Comparison of ENCODE assay signal across 8 mouse cellular contexts in genomic region chr13:69738461-69738971, GRCm38 (mm10). TPM values are rescaled to one million over a fixed set of nuclear protein-coding genes. Genes with fewer than 3 reads are reported as not detected.
DNase-seq lines count a peak whose midpoint lies in the region; ATAC-seq and TF ChIP-seq lines count a peak whose summit lies in the region.

No protein-coding gene starts in this region.

- H3K4me2 ChIP-seq in midbrain, embryonic 12.5 days (replicated peaks), result peak overlapping the region; percentile 89

- H3K9me3 ChIP-seq in G1E (replicated peaks), result peaks cover 64% of the 10 kb centered on the region
- H3K9me3 ChIP-seq in midbrain, embryonic 12.5 days, result no peaks in the 10 kb centered on the region

- H3K4me3 ChIP-seq in G1E (ENCODE audit: low read depth, low read length), result peak overlapping the region; percentile 35; the same call in 1 of the 2 replicates
- H3K4me3 ChIP-seq in midbrain, embryonic 12.5 days, result peak overlapping the region; percentile 75

- 2% methylated on average over 40 of the region's 40 CpGs for WGBS in midbrain, embryonic 12.5 days

- no peak for TF ChIP-seq CTCF in G1E (IDR thresholded peaks at IDR 0.05; ENCODE audit: low read depth, low read length)

- peak overlapping the region; percentile 82 for H3K9ac ChIP-seq in midbrain, embryonic 12.5 days (replicated peaks)

- H3K36me3 ChIP-seq in G1E (replicated peaks), result no peaks in the 10 kb centered on the region
- H3K36me3 ChIP-seq in midbrain, embryonic 12.5 days, result no peaks in the 10 kb centered on the region

- intact Hi-C loops in heart, postnatal 14 days (cut with DNase I), result no loop called here

- no peak for ATAC-seq in G1E (ENCODE audit: extremely low read depth, insufficient number of reproducible peaks, low FRiP score, poor library complexity, severe bottlenecking)
- ATAC-seq in midbrain, embryonic 12.5 days (ENCODE audit: low FRiP score, low read depth), result peak; percentile 13; the same call in 1 of the 2 replicates

- DNase-seq in gastrocnemius, adult 18-20 months (ENCODE audit: low spot score), result peak; percentile 2
- no peak for DNase-seq in gastrocnemius, postnatal 25 days
- DNase-seq in G1E (ENCODE audit: low spot score), result no peak
- DNase-seq in embryo, embryonic 11 days, result peak; percentile 61
- peak; percentile 5 to 7 for DNase-seq in heart, postnatal 14 days
- peak; percentile 52 to 65 for DNase-seq in kidney, postnatal 4 days
- DNase-seq in testis, postnatal 10 days (ENCODE audit: low spot score), result peak; percentile 48

- no peaks in the 10 kb centered on the region; the same call in 1 of the 2 replicates for H3K27me3 ChIP-seq in G1E (ENCODE audit: insufficient read depth, low read length)
- H3K27me3 ChIP-seq in midbrain, embryonic 12.5 days, result peaks cover 56% of the 10 kb centered on the region

- H3K4me1 ChIP-seq in G1E (ENCODE audit: insufficient read depth, low read depth, low read length), result no peaks in the 10 kb centered on the region
- H3K4me1 ChIP-seq in midbrain, embryonic 12.5 days, result peaks cover 23% of the 10 kb centered on the region

- H3K27ac ChIP-seq in midbrain, embryonic 12.5 days (replicated peaks), result peak overlapping the region; percentile 52

RNA-seq across cellular contexts. Expression of gene Ube2ql1, which starts 1.2 kb away (rescaled TPM):
- total RNA-seq in gastrocnemius, adult 18-20 months (2021), result under 1 TPM; 0.62 to 1.00 TPM
- total RNA-seq in gastrocnemius, postnatal 25 days (2021), result under 1 TPM; 0.27 to 0.64 TPM
- total RNA-seq in G1E (2014; fragmentation: Nextera tagmentation), result not detected in 2 replicates
- 0.16 TPM in 1 of 2 replicates, not detected in the other for total RNA-seq in G1E (2017)
- polyA plus RNA-seq in G1E (2012), result not detected in 2 replicates
- 1 to 10 TPM; 1.3 to 1.9 TPM for total RNA-seq in heart, postnatal 14 days (2021)
- 7.7 and 9.6 TPM in 2 replicates for polyA plus RNA-seq in midbrain, embryonic 12.5 days (2016; fragmentation: Nextera tagmentation; extraction: Ambion mirVana)

Comparison
In these comparisons a context has a peak if more than half of its experiments do, and no peak if none do; other contexts are left out.
1. DNase-seq: peak in gastrocnemius, adult 18-20 months (single experiment), embryo, embryonic 11 days (single experiment), heart, postnatal 14 days (2 of 2), kidney, postnatal 4 days (2 of 2) and testis, postnatal 10 days (single experiment); none in gastrocnemius, postnatal 25 days (single experiment) and G1E (single experiment).